ENCODE assay signal across 19 mouse cellular contexts in genomic region chr15:8588065-8588464, GRCm38 (mm10).
"Had no signal": no experiment of that assay in that cellular context is flagged by ENCODE, and none has a peak within 500 bp of the region (broad histone marks: within the 10 kb centered on the region; RNA-seq: fewer than 3 reads in every experiment).

No protein-coding gene starts in this region.

- DNase-seq: lung, adult 2 months; lung, postnatal 14 days; lung, postnatal 36 days; midbrain, embryonic 14.5 days; right cerebral cortex, postnatal 14 days; thymus, adult 2 months; thymus, postnatal 25 days had no signal

- H3K9me3 ChIP-seq: lung, embryonic 15.5 days; midbrain, embryonic 10.5 days; midbrain, embryonic 12.5 days; neural tube, embryonic 13.5 days; neural tube, embryonic 15.5 days; stomach, embryonic 15.5 days had no signal

- H3K4me3 ChIP-seq: lung, embryonic 15.5 days; midbrain, embryonic 10.5 days; midbrain, embryonic 12.5 days; myocyte; neural tube, embryonic 13.5 days; neural tube, embryonic 15.5 days; stomach, embryonic 15.5 days had no signal

- ATAC-seq: lung, postnatal 0 days; midbrain, embryonic 16.5 days had no signal

- H3K9ac ChIP-seq: liver, embryonic 14.5 days; lung, embryonic 15.5 days; midbrain, embryonic 12.5 days; neural tube, embryonic 13.5 days; neural tube, embryonic 15.5 days; stomach, embryonic 15.5 days had no signal

- H3K36me3 ChIP-seq: lung, embryonic 15.5 days; midbrain, embryonic 10.5 days; midbrain, embryonic 12.5 days; neural tube, embryonic 13.5 days; neural tube, embryonic 15.5 days; stomach, embryonic 15.5 days had no signal

- H3K27ac ChIP-seq: liver, embryonic 14.5 days; lung, embryonic 15.5 days; macrophage; midbrain, embryonic 10.5 days; midbrain, embryonic 12.5 days; neural tube, embryonic 13.5 days; neural tube, embryonic 15.5 days; stomach, embryonic 15.5 days; stomach, postnatal 0 days had no signal

- H3K27me3 ChIP-seq: lung, embryonic 15.5 days; midbrain, embryonic 12.5 days; neural tube, embryonic 13.5 days; neural tube, embryonic 15.5 days; stomach, embryonic 15.5 days had no signal

- H3K4me1 ChIP-seq: lung, embryonic 15.5 days; midbrain, embryonic 12.5 days; neural tube, embryonic 15.5 days; stomach, embryonic 15.5 days had no signal
